Mouse (Mus musculus): ENCODE results near the gene Mrpl49.

GRCm38 (mm10) chr19:6057313-6058096 lies at the start of gene Mrpl49, which contains the start of gene Fau:
- TF ChIP-seq CTCF (IDR thresholded peaks at IDR 0.05; ENCODE audit: control insufficient read depth, insufficient read depth, low read length) = no peak
- TF ChIP-seq POLR2A (IDR thresholded peaks at IDR 0.05; ENCODE audit: borderline replicate concordance, control insufficient read depth, low read depth, low read length) = peak; percentile 90

All from bone marrow, adult 2 months (tissue).